Mouse (Mus musculus): ENCODE measurements around the gene Cox5a.

DNA sequence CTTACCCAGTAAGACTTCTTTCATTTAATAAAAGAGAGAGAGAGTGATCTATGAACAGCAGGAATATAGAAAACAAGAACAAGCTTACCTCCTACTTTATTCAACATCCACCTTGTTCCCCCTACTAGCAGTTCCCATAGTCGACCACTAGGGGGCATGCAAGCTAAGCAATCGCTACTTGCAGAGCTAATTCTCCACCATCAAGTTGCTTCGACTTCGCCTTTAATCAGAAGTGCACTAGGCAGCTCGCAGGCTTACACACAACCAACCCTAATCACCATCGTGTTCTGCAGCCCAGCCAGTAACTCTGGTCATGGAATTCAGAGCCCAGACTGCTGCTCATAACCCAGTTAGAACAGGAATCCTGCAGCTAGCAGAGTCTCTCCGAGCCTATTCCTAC lies 35.3 kb upstream of the Cox5a start:
- TF ChIP-seq CTCF (conservative IDR thresholded peaks at IDR 0.05; ENCODE audit: insufficient read depth, insufficient read length, low read depth, low read length), result peak; percentile 99
- TF ChIP-seq POLR2A (IDR thresholded peaks at IDR 0.05; ENCODE audit: low read depth, low read length), result no peak

Data from kidney, adult 2 months (tissue).